Mouse (Mus musculus) liver, adult 2 months (tissue): ENCODE results near the gene Slain2. TPM values are rescaled to one million over a fixed set of nuclear protein-coding genes. Genes with fewer than 3 reads are reported as not detected.

ENCODE experiments used
- DNase-seq: peaks from one replicate; pipeline ENCODE4 v3.0.0-alpha.2; 2011; ENCODE audit warnings: low read depth, low spot score; ENCODE audit errors: extremely low read depth
- H3K27ac ChIP-seq: fragments of 200-500 bp; replicated peaks from 2 replicates; pipeline ENCODE4 v1.5.1; 2012; ENCODE audit warnings: low read depth, mild to moderate bottlenecking, control low read depth, inconsistent platforms, low read length; ENCODE audit not compliant: insufficient read depth
- H3K27me3 ChIP-seq: fragments of 200-500 bp; 2 replicates; pipeline ENCODE4 v1.6.1; 2012; ENCODE audit warnings: mild to moderate bottlenecking, moderate library complexity, low read length, inconsistent platforms; ENCODE audit not compliant: control insufficient read depth, insufficient read depth
- H3K36me3 ChIP-seq: fragments of 200-500 bp; 2 replicates; pipeline ENCODE4 v1.6.1; 2012; ENCODE audit warnings: low read length, inconsistent platforms; ENCODE audit not compliant: control insufficient read depth, insufficient read depth
- H3K4me1 ChIP-seq: fragments of 200-500 bp; 2 replicates; pipeline ENCODE4 v1.6.1; 2011; ENCODE audit warnings: low read length; ENCODE audit not compliant: control insufficient read depth, insufficient read depth
- H3K4me3 ChIP-seq: fragments of 200-500 bp; 2 replicates; pipeline ENCODE4 v1.5.1; 2011; ENCODE audit warnings: low read depth, mild to moderate bottlenecking, control low read depth, low read length, moderate library complexity; ENCODE audit not compliant: insufficient read depth
- H3K79me2 ChIP-seq: fragments of 200-500 bp; 2 replicates; pipeline ENCODE4 v1.6.1; 2012; ENCODE audit warnings: inconsistent platforms, mild to moderate bottlenecking, low read length, moderate library complexity; ENCODE audit not compliant: control insufficient read depth, insufficient read depth
- H3K9ac ChIP-seq: fragments of 200-500 bp; 2 replicates; pipeline ENCODE4 v1.6.1; 2012; ENCODE audit warnings: low read depth, mild to moderate bottlenecking, control low read depth, inconsistent platforms, low read length
- CTCF ChIP-seq: fragments of 200-500 bp; IDR thresholded peaks from 2 replicates; pipeline ENCODE4 v1.5.1; 2011; ENCODE audit warnings: low read depth, low read length, control low read depth
- POLR2A ChIP-seq: fragments of 200-500 bp; IDR thresholded peaks from 2 replicates; pipeline ENCODE4 v1.6.1; 2011; ENCODE audit warnings: low read length, control low read depth; ENCODE audit not compliant: insufficient read depth; ENCODE audit errors: extremely low read depth
- WGBS: fragments of 180-500 bp; shearing (Covaris S2); methylation state at CpG from one replicate; pipeline ENCODE4 v1.1.7; 2018; 5-methylcytosine and 5-hydroxymethylcytosine counted together
- polyA plus RNA-seq: library from polyadenylated mRNA; depleted of rRNA; stranded (reverse); fragments of >200 nt; gene quantifications from 2 replicates; pipeline ENCODE4 v1.2.3, GENCODE M21; 2012
- total RNA-seq: library from RNA; depleted of rRNA; stranded (reverse); fragments of >200 nt; gene quantifications from 2 replicates; pipeline ENCODE4 v1.2.3, GENCODE M21; 2014

Gene Slain2
- total and polyA plus RNA-seq, 2 experiments, result 10.3 to 14.0 TPM

GRCm38 (mm10) chr5:72950252-72950651 lies 36.1 kb downstream of the Slain2 start:
- DNase-seq, result no peak
- TF ChIP-seq CTCF, result no peak
- TF ChIP-seq POLR2A, result no peak
- no peaks in the 10 kb centered on the region for H3K27me3 ChIP-seq
- no peak overlapping the region for H3K27ac ChIP-seq
- peaks cover 6% of the 10 kb centered on the region; the same call in 1 of the 2 replicates for H3K4me1 ChIP-seq
- peaks cover 10% of the 10 kb centered on the region; the same call in 1 of the 2 replicates for H3K79me2 ChIP-seq
- H3K36me3 ChIP-seq, result peaks cover 4% of the 10 kb centered on the region
- WGBS, result 87% methylated on average over 2 of the region's 2 CpGs
- H3K4me3 ChIP-seq, result no peak overlapping the region
- H3K9ac ChIP-seq, result no peak overlapping the region

GRCm38 (mm10) chr5:72953996-72954604 lies 40.0 kb downstream of the Slain2 start:
- no peak for TF ChIP-seq POLR2A
- TF ChIP-seq CTCF, result no peak
- H3K27me3 ChIP-seq, result no peaks in the 10 kb centered on the region
- H3K79me2 ChIP-seq, result peaks cover 8% of the 10 kb centered on the region; the same call in 1 of the 2 replicates
- peaks cover 19% of the 10 kb centered on the region for H3K36me3 ChIP-seq
- H3K9ac ChIP-seq, result no peak overlapping the region
- H3K4me1 ChIP-seq, result no peaks in the 10 kb centered on the region
- WGBS, result 92% methylated on average over 3 of the region's 3 CpGs
- no peak overlapping the region for H3K27ac ChIP-seq
- no peak overlapping the region for H3K4me3 ChIP-seq
- no peak for DNase-seq

- no peak overlapping the region for H3K27ac ChIP-seq
- H3K79me2 ChIP-seq, result no peaks in the 10 kb centered on the region; the same call in 1 of the 2 replicates
- H3K4me1 ChIP-seq, result no peaks in the 10 kb centered on the region
- H3K9ac ChIP-seq, result no peak overlapping the region
- WGBS, result 94% methylated on average over 17 of the region's 17 CpGs
- no peaks in the 10 kb centered on the region for H3K27me3 ChIP-seq
- no peak for TF ChIP-seq CTCF
- TF ChIP-seq POLR2A, result no peak
- peaks cover 19% of the 10 kb centered on the region for H3K36me3 ChIP-seq
- no peak overlapping the region for H3K4me3 ChIP-seq
- no peak for DNase-seq
Observed at GRCm38 (mm10) chr5:72957281-72957680, 43.2 kb downstream of the Slain2 start.

GRCm38 (mm10) chr5:72960096-72960495 lies 46.0 kb downstream of the Slain2 start:
- 77% methylated on average over 6 of the region's 6 CpGs for WGBS
- Histone ChIP-seq H3K4me1 (no peaks in the 10 kb centered on the region), H3K9ac (no peak overlapping the region), H3K36me3 (peaks cover 19% of the 10 kb centered on the region), H3K27me3 (no peaks in the 10 kb centered on the region), H3K4me3 (no peak overlapping the region), H3K79me2 (no peaks in the 10 kb centered on the region; the same call in 1 of the 2 replicates), H3K27ac (no peak overlapping the region)
- TF ChIP-seq CTCF (no peak), POLR2A (no peak)
- peak; percentile 28 for DNase-seq

- WGBS, result 94% methylated on average over 3 of the region's 3 CpGs
- no peak overlapping the region for H3K4me3 ChIP-seq
- no peaks in the 10 kb centered on the region for H3K27me3 ChIP-seq
- no peak overlapping the region for H3K9ac ChIP-seq
- no peak overlapping the region for H3K27ac ChIP-seq
- peaks cover 11% of the 10 kb centered on the region for H3K36me3 ChIP-seq
- H3K79me2 ChIP-seq, result no peaks in the 10 kb centered on the region
- DNase-seq, result no peak
- no peaks in the 10 kb centered on the region for H3K4me1 ChIP-seq
- TF ChIP-seq POLR2A (no peak), CTCF (no peak)
Observed at GRCm38 (mm10) chr5:72965706-72966105, 51.6 kb downstream of the Slain2 start.

- Histone ChIP-seq H3K4me3 (no peak overlapping the region), H3K27me3 (no peaks in the 10 kb centered on the region), H3K79me2 (no peaks in the 10 kb centered on the region), H3K36me3 (peaks cover 29% of the 10 kb centered on the region), H3K4me1 (no peaks in the 10 kb centered on the region), H3K9ac (no peak overlapping the region), H3K27ac (no peak overlapping the region)
- 89% methylated on average over 4 of the region's 4 CpGs for WGBS
- TF ChIP-seq POLR2A (no peak), CTCF (no peak)
- DNase-seq, result no peak
Observed at GRCm38 (mm10) chr5:72972435-72972834, 58.3 kb downstream of the Slain2 start.
